Mouse (Mus musculus): ENCODE measurements around the gene Strap. TPM values are rescaled to one million over a fixed set of nuclear protein-coding genes. Genes with fewer than 3 reads are reported as not detected.

Strap gene
- total RNA-seq, 2 experiments from 2014 or later, result 78.8 to 88.3 TPM

GRCm38 (mm10) chr6:137716802-137717201 is 18.1 kb upstream of the Strap start:
- DNase-seq, result no peak
- intact Hi-C loops (cut with DNase I), result loop anchor here (10.0 kb wide), 1 partner anchor 162 kb away; no protein-coding TSS in a partner anchor

- intact Hi-C loops (cut with DNase I), result loop anchor here (2.0 to 5.0 kb wide), 2 partner anchors 74 to 515 kb away; no protein-coding TSS in a partner anchor
- DNase-seq, result no peak
Measured at GRCm38 (mm10) chr6:137722220-137722931, 12.5 kb upstream of the Strap start.

GRCm38 (mm10) chr6:137723898-137724297 is 11.0 kb upstream of the Strap start:
- intact Hi-C loops (cut with DNase I), result loop anchor here (1.0 to 5.0 kb wide), 4 partner anchors 75 to 517 kb away; no protein-coding TSS in a partner anchor
- peak in 1 of 2 experiments; percentile 59 for DNase-seq

DNA sequence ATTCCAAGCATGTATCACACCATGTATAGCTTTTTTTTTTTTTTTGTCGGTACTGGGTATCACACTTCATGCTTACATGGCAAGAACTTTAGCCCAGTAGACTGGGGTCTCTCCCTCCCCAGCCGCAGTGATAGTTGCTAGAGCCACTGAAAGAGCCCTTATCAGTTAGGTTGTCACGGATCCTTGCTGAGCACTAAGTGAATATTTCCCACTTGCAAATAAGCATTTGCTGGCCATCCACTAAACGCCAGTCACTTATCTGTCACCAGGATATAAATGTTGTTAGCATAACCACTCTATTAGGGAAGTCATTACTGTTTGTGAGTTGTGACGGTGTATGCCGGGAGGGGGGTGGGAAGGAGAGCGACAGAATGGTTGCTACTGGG is 425 bp upstream of the Strap start:
- intact Hi-C loops (cut with DNase I), result no loop called here
- no peak for DNase-seq

DNA sequence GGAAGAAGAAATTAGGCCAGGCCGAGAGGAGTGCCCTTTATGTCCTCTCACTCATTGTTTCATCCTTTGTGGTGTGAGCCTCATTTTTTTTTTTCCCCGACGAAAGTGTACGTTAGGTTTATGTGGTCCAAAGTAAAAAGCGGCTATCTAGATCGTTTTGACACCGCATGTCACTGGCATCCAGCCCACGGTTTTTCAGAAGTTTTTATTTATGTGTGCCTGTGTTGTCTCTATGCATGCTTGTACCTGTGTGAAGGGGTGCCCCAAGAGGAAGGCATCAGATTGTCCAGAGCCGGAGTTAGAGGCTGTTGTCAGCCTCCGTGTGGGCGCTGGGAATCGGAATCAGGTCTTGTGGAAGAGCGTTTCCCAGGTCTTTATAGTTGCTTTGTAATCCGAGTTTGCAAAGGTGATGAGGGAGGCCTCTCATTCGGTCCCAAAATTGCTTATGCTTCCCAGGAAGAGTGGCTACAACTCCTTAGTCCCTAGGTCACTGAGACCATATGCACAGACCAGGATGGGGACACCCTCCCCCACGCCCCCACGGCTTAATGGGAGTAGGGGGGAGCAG is 877 bp downstream of the Strap start:
- intact Hi-C loops (cut with DNase I), result no loop called here
- DNase-seq, result no peak

DNA sequence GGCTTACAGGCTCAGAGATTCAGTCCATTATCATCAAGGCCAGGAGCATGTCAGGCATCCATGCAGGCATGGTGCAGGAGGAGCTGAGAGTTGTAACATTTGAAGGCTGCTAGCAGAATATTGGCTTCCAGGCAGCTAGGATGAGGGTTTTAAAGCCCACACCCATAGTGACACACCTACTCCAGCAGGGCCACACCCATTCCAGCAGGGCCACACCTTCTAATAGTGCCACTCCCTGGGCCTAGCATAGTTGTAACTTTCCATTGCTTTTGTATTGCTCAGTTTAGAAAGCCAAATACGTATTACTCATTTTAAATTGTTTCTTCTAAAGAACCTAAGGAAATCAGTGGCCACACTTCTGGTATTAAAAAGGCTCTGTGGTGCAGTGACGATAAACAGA is 6.1 kb downstream of the Strap start:
- intact Hi-C loops (cut with DNase I), result loop anchor here (10.0 kb wide), 1 partner anchor 916 kb away; the partner anchor contains the start of genes BC049715 and Wbp11
- DNase-seq, result no peak

GRCm38 (mm10) chr6:137744700-137745099 is 9.8 kb downstream of the Strap start:
- DNase-seq, result no peak
- intact Hi-C loops (cut with DNase I), result loop anchor here (10.0 kb wide), 1 partner anchor 920 kb away; the partner anchor contains the start of genes BC049715 and Wbp11

GRCm38 (mm10) chr6:137747174-137747928 is 12.5 kb downstream of the Strap start:
- DNase-seq, result peak in 1 of 2 experiments; percentile 19
- intact Hi-C loops (cut with DNase I), result loop anchor here (10.0 kb wide), 1 partner anchor 923 kb away; the partner anchor contains the start of genes BC049715 and Wbp11

DNA sequence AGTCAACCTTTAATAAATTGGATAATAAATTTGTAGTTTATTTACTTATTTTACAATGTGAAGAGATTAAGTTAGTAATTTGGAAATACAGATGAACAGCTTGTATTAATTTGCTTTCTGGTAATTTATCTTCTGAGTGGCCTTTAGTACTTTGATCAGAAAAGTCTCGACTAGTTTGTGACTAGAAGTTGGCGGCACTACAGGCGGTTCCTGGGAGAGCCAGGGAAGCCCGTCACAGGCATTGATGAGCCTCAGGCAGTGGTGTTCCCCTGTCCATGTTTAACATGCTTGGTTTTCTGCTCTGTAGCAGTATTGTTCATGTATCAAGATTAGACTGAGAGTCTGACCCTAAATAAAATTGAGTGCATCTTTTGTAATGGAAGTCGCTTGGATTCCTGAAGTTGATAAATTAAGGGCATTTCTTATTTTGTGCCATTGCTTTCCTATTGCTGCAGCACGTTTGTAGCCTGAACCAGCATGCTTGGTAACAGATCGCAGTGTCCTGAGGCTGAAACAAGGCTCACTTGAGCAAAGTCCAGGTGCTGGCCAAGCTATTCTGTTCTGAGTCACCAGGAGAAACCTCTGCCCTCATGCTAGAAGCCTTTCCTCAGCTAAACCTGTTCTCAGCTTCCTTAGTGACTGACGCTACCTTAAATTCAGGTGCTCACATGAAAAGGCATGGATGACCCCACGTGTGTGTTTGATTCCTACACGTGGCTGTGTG is 16.8 kb downstream of the Strap start:
- intact Hi-C loops (cut with DNase I), result no loop called here
- DNase-seq, result no peak

- intact Hi-C loops (cut with DNase I), result no loop called here
- no peak for DNase-seq
Measured at GRCm38 (mm10) chr6:137752275-137752655, 17.4 kb downstream of the Strap start.

GRCm38 (mm10) chr6:137754056-137754856 is 19.4 kb downstream of the Strap start, which contains the start of gene Dera:
TSS of gene Dera (plus strand) at chr6:137754546.
- DNase-seq, result peak; percentile 77 to 87
- intact Hi-C loops (cut with DNase I), result no loop called here

DNA sequence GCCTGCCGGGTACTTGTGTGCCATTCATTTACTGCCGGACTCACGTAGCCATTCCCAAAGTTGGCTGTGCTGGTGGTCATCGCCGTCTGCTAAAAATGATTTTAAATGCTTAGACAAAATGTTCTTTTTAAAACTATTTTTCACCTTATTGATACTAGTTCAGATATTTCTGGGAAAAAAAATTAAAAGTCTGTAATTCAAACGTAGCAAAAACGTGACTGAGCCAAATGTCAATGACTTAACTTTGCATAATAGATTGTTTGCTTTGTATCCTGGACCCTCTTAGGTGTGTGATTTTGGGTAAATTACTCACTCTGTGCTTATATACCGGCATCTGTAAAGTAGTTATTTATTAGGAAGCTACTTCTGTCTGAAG is 20.0 kb downstream of the Strap start:
- DNase-seq, result no peak
- intact Hi-C loops (cut with DNase I), result loop anchor here (5.0 kb wide), 1 partner anchor 397 kb away; no protein-coding TSS in a partner anchor

- intact Hi-C loops (cut with DNase I), result loop anchor here (5.0 kb wide), 1 partner anchor 396 kb away; no protein-coding TSS in a partner anchor
- DNase-seq, result peak in 1 of 2 experiments; percentile 29
Measured at GRCm38 (mm10) chr6:137756310-137756709, 21.4 kb downstream of the Strap start.

DNA sequence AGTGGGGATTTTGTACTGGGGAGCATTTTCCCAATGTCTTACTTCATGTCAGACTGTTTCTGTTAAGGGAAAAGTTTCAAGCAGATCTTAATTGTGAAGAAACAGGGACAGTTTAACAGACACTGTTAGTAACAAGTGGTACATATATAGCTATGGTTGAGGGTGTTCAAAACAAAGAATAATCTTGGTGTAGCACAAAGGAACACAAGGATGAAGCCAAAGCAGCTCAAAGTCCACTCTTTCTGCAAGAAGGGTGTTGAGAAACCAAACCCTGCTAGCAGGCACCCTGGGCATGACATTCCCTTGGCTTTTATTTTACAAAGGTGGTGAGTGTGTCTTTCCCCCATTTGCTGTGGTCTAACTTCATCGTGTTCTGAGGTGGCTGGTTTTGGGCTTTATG is 23.0 kb downstream of the Strap start:
- intact Hi-C loops (cut with DNase I), result loop anchor here (5.0 kb wide), 1 partner anchor 394 kb away; no protein-coding TSS in a partner anchor
- no peak for DNase-seq

- DNase-seq, result no peak
- intact Hi-C loops (cut with DNase I), result loop anchor here (5.0 kb wide), 1 partner anchor 393 kb away; no protein-coding TSS in a partner anchor
Measured at GRCm38 (mm10) chr6:137759681-137760080, 24.8 kb downstream of the Strap start.

- no peak for DNase-seq
- intact Hi-C loops (cut with DNase I), result no loop called here
Measured at GRCm38 (mm10) chr6:137760966-137761365, 26.1 kb downstream of the Strap start.

- DNase-seq, result no peak
- intact Hi-C loops (cut with DNase I), result no loop called here
Measured at GRCm38 (mm10) chr6:137764572-137765210, 29.8 kb downstream of the Strap start.

DNA sequence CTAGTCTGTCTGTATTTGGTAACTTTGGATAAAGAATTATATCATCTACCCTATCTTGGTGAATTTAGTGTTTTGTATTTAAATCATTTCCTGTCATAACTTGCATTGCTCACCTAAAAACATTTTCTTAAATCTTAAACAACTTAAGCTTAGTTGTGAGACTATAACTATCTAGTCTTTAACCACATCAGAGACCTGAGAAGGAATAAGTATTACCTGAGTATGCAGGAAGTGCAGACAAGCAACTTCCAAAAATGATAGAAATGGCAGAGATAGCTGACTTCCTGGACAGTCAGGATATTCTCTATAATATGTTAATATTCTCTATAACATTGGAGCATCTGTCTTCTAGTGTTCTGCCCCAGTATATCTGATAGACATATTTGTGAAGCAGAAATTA is 31.3 kb downstream of the Strap start:
- intact Hi-C loops (cut with DNase I), result no loop called here
- no peak for DNase-seq
